Mouse (Mus musculus) limb, embryonic 12.5 days (tissue): ENCODE results near the gene Hnrnpu. TPM values are rescaled to one million over a fixed set of nuclear protein-coding genes. Genes with fewer than 3 reads are reported as not detected.
"Not testable (repeated sequence)": the region's sequence is repeated elsewhere in the genome, so short reads cannot be mapped to it uniquely, and the experiment has no call there.

Source experiments
- ATAC-seq: fragments of 200-750 bp; cut with Nextera tagmentation; 2 replicates; pipeline ENCODE4 v1.8.0; 2017; ENCODE audit warnings: low read depth, moderate TSS enrichment; ENCODE audit not compliant: insufficient number of reproducible peaks, insufficient read depth, low FRiP score, low TSS enrichment
- H3K27ac ChIP-seq: fragments of 300-500 bp; sonication (generic); 2 replicates; pipeline ENCODE4 v1.5.1; 2016; ENCODE audit warnings: mild to moderate bottlenecking, moderate library complexity
- H3K27me3 ChIP-seq: fragments of 300-500 bp; sonication (generic); 2 replicates; pipeline ENCODE4 v1.6.1; 2016; ENCODE audit warnings: mild to moderate bottlenecking, moderate library complexity
- H3K36me3 ChIP-seq: fragments of 300-500 bp; sonication (generic); 2 replicates; pipeline ENCODE4 v1.6.1; 2016; ENCODE audit warnings: mild to moderate bottlenecking, moderate library complexity
- H3K4me1 ChIP-seq: fragments of 300-500 bp; sonication (generic); replicated peaks from 2 replicates; pipeline ENCODE4 v1.6.1; 2016
- H3K4me2 ChIP-seq: fragments of 300-500 bp; sonication (generic); 2 replicates; pipeline ENCODE4 v1.6.1; 2016; ENCODE audit warnings: mild to moderate bottlenecking, moderate library complexity
- H3K4me3 ChIP-seq: fragments of 300-500 bp; sonication (generic); replicated peaks from 2 replicates; pipeline ENCODE4 v1.5.1; 2016; ENCODE audit warnings: mild to moderate bottlenecking
- H3K9ac ChIP-seq: fragments of 300-500 bp; sonication (generic); replicated peaks from 2 replicates; pipeline ENCODE4 v1.6.1; 2016; ENCODE audit warnings: mild to moderate bottlenecking, moderate library complexity
- H3K9me3 ChIP-seq: fragments of 300-500 bp; sonication (generic); 2 replicates; pipeline ENCODE4 v1.6.1; 2016; ENCODE audit warnings: mild to moderate bottlenecking, moderate library complexity
- WGBS: fragments of 180-500 bp; shearing (Covaris S2); methylation state at CpG from one replicate; pipeline ENCODE4 v1.1.7; 2016; 5-methylcytosine and 5-hydroxymethylcytosine counted together
- polyA plus RNA-seq: library from polyadenylated mRNA; unstranded; fragments of >200 nt; fragmentation: Nextera tagmentation; extraction: Ambion mirVana; gene quantifications from 2 replicates; pipeline ENCODE4 v1.2.1, GENCODE M21; 2016

Gene Hnrnpu
- polyA plus RNA-seq, 1 experiment from 2014 or later = 869 TPM

GRCm38 (mm10) chr1:178365171-178365570 lies 27.6 kb upstream of the Hnrnpu start:
- Histone ChIP-seq H3K27me3 (no peaks in the 10 kb centered on the region), H3K36me3 (no peaks in the 10 kb centered on the region), H3K9ac (no peak overlapping the region), H3K9me3 (no peaks in the 10 kb centered on the region), H3K4me2 (no peak overlapping the region), H3K4me3 (no peak overlapping the region), H3K4me1 (peaks cover 8% of the 10 kb centered on the region), H3K27ac (no peak overlapping the region)
- 87% methylated on average over 6 of the region's 6 CpGs for WGBS
- ATAC-seq = no peak

GRCm38 (mm10) chr1:178360702-178361101 lies 23.1 kb upstream of the Hnrnpu start:
- Histone ChIP-seq H3K4me3 (no peak overlapping the region), H3K4me1 (no peaks in the 10 kb centered on the region), H3K36me3 (no peaks in the 10 kb centered on the region), H3K27me3 (no peaks in the 10 kb centered on the region), H3K4me2 (no peak overlapping the region), H3K27ac (no peak overlapping the region), H3K9ac (no peak overlapping the region), H3K9me3 (no peaks in the 10 kb centered on the region)
- WGBS = 84% methylated on average over 2 of the region's 2 CpGs
- ATAC-seq = no peak

GRCm38 (mm10) chr1:178360264-178360663 lies 22.7 kb upstream of the Hnrnpu start:
- Histone ChIP-seq H3K27me3 (no peaks in the 10 kb centered on the region), H3K4me1 (no peaks in the 10 kb centered on the region), H3K4me2 (no peak overlapping the region), H3K27ac (no peak overlapping the region), H3K36me3 (no peaks in the 10 kb centered on the region), H3K9me3 (no peaks in the 10 kb centered on the region), H3K9ac (no peak overlapping the region), H3K4me3 (no peak overlapping the region)
- ATAC-seq = no peak
- 82% methylated on average over 11 of the region's 11 CpGs for WGBS

- Histone ChIP-seq H3K4me1 (no peaks in the 10 kb centered on the region), H3K9ac (no peak overlapping the region), H3K27ac (no peak overlapping the region), H3K27me3 (no peaks in the 10 kb centered on the region), H3K36me3 (no peaks in the 10 kb centered on the region), H3K9me3 (no peaks in the 10 kb centered on the region), H3K4me2 (no peak overlapping the region), H3K4me3 (no peak overlapping the region)
- 75% methylated on average over 12 of the region's 12 CpGs for WGBS
- no peak for ATAC-seq
Observed at GRCm38 (mm10) chr1:178357776-178358710, 20.4 kb upstream of the Hnrnpu start.

GRCm38 (mm10) chr1:178354576-178354975 lies 17.0 kb upstream of the Hnrnpu start:
- no peak for ATAC-seq
- no peak overlapping the region for H3K4me3 ChIP-seq
- H3K4me2 ChIP-seq = no peak overlapping the region
- H3K27me3 ChIP-seq = no peaks in the 10 kb centered on the region
- H3K4me1 ChIP-seq = no peaks in the 10 kb centered on the region
- H3K36me3 ChIP-seq = no peaks in the 10 kb centered on the region
- no peaks in the 10 kb centered on the region for H3K9me3 ChIP-seq
- no peak overlapping the region for H3K9ac ChIP-seq
- 60% methylated on average over 3 of the region's 3 CpGs for WGBS
- no peak overlapping the region for H3K27ac ChIP-seq

- Histone ChIP-seq H3K9ac (0 out of 2 replicates have a peak overlapping the region, but pooled peaks have one; percentile 12), H3K9me3 (no peaks in the 10 kb centered on the region), H3K4me2 (no peak overlapping the region), H3K4me3 (no peak overlapping the region), H3K27me3 (no peaks in the 10 kb centered on the region), H3K27ac (no peak overlapping the region), H3K4me1 (no peaks in the 10 kb centered on the region), H3K36me3 (no peaks in the 10 kb centered on the region)
- no peak for ATAC-seq
Observed at GRCm38 (mm10) chr1:178351643-178352042, 14.0 kb upstream of the Hnrnpu start.

GRCm38 (mm10) chr1:178350792-178351191 lies 13.2 kb upstream of the Hnrnpu start:
- H3K27ac ChIP-seq = no peak overlapping the region
- H3K4me3 ChIP-seq = no peak overlapping the region
- no peaks in the 10 kb centered on the region for H3K4me1 ChIP-seq
- WGBS = 92% methylated on average over 2 of the region's 2 CpGs
- no peaks in the 10 kb centered on the region for H3K27me3 ChIP-seq
- no peak overlapping the region for H3K4me2 ChIP-seq
- no peaks in the 10 kb centered on the region for H3K9me3 ChIP-seq
- no peak for ATAC-seq
- H3K36me3 ChIP-seq = no peaks in the 10 kb centered on the region
- no peak overlapping the region for H3K9ac ChIP-seq

GRCm38 (mm10) chr1:178344071-178344805 lies 6.6 kb upstream of the Hnrnpu start:
- H3K27me3 ChIP-seq, H3K9me3 ChIP-seq, H3K27ac ChIP-seq, H3K4me1 ChIP-seq, H3K4me3 ChIP-seq, H3K4me2 ChIP-seq, ATAC-seq, H3K36me3 ChIP-seq, H3K9ac ChIP-seq: not testable (repeated sequence)
- WGBS = 88% methylated on average over 10 of the region's 10 CpGs

GRCm38 (mm10) chr1:178342612-178343011 lies 5.0 kb upstream of the Hnrnpu start:
- WGBS = 81% methylated on average over 5 of the region's 5 CpGs
- H3K27ac ChIP-seq = no peak overlapping the region

GRCm38 (mm10) chr1:178342063-178342462 lies 4.5 kb upstream of the Hnrnpu start:
- Histone ChIP-seq H3K4me1 (no peaks in the 10 kb centered on the region), H3K4me2 (no peak overlapping the region), H3K36me3 (no peaks in the 10 kb centered on the region), H3K9ac (no peak overlapping the region), H3K9me3 (0 out of 2 replicates have a peak, but pooled peaks cover 6% of the 10 kb centered on the region), H3K27me3 (no peaks in the 10 kb centered on the region), H3K4me3 (no peak overlapping the region), H3K27ac (no peak overlapping the region)
- WGBS = 70% methylated on average over 1 of the region's 1 CpGs
- no peak for ATAC-seq

More at GRCm38 (mm10) chr1:178342612-178343011, 5.0 kb upstream of the Hnrnpu start:
- Histone ChIP-seq H3K36me3 (no peaks in the 10 kb centered on the region), H3K27me3 (no peaks in the 10 kb centered on the region), H3K4me1 (no peaks in the 10 kb centered on the region), H3K9me3 (0 out of 2 replicates have a peak, but pooled peaks cover 6% of the 10 kb centered on the region), H3K4me3 (no peak overlapping the region), H3K4me2 (no peak overlapping the region), H3K9ac (no peak overlapping the region)
- ATAC-seq = no peak

GRCm38 (mm10) chr1:178341435-178341834 lies 3.8 kb upstream of the Hnrnpu start:
- Histone ChIP-seq H3K27ac (no peak overlapping the region), H3K36me3 (no peaks in the 10 kb centered on the region), H3K4me1 (no peaks in the 10 kb centered on the region), H3K9ac (no peak overlapping the region), H3K4me2 (no peak overlapping the region), H3K9me3 (0 out of 2 replicates have a peak, but pooled peaks cover 6% of the 10 kb centered on the region), H3K27me3 (no peaks in the 10 kb centered on the region), H3K4me3 (no peak overlapping the region)
- WGBS = 80% methylated on average over 3 of the region's 3 CpGs
- no peak for ATAC-seq
